Mouse (Mus musculus) kidney, adult 11 months (tissue): ENCODE results near the gene Zbtb8b.
A peak's percentile ranks its signal among the peaks of the same experiment; 100 is the strongest.
"Not testable (repeated sequence)": the region's sequence is repeated elsewhere in the genome, so short reads cannot be mapped to it uniquely, and the experiment has no call there.

ENCODE experiments used
- DNase-seq: peaks from one replicate; pipeline ENCODE4 v3.0.0; 2022

Gene Zbtb8b

DNA sequence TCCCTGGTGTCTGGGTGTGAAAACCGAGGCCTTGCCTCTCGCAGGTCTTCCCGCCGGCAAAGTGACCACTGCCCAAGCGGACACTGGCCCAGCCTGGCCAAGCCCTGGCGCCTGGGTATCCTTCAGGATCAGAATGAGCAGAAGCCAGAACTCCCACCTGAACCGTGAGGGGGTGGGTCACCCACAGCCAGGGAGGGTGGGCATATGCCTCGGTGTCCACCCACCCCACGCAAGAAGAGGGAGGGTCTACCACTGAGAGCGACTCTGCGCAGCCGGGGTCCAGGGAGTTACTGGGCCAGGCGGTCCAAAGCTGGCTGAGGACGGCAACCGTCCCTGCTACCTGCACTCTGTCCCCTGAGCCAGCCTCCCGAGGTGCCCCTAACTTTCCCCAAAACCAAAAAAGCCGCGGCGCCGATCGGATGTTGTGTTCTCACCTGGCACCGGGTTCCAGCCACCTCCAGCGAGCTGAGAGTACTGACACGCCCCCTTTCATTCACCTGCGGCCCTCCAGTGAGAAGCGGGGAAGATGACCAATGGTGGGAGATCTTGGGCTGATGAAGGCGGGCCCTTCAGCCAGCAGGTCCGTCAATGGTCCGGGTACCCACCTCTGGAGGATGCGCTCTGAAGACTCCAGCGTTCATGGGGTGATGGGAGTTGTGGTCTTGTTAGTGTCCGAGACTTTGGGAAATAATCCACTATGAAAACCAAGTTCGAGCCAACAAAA, at the start of gene Zbtb8b:
Gene Zbtb8b, minus strand, starts transcription at position 514 of the 724 bp plus-strand sequence.
- DNase-seq, result peak; percentile 84

DNA sequence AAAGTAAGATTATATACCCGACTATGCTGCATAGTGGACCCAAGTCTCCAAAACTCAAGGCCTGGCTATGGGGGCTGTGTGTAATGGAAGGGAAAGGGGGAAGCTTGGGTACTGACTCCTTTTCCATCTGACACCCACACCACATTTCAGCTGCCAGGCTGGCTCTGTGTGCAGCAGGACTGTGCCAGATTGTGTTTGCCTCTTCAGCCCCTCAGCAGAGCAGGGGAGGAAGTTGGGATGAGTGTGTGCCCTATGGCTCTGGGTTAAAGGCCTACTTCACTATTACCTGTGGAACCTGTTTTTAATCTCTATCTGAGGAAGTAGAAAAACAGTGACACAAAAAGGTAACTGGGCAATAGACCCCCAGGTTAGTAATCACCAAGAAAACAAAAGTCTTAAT, 40.4 kb upstream of the Zbtb8b start:
- DNase-seq, result no peak

- no peak for DNase-seq
These were observed 39.2 kb upstream of the Zbtb8b start for GRCm38 (mm10) chr4:129479863-129480262.

- no peak for DNase-seq
These were observed 35.4 kb upstream of the Zbtb8b start for GRCm38 (mm10) chr4:129476047-129476446.

GRCm38 (mm10) chr4:129464286-129464815, 23.7 kb upstream of the Zbtb8b start:
- no peak for DNase-seq

- DNase-seq, result no peak
These were observed 22.7 kb upstream of the Zbtb8b start for GRCm38 (mm10) chr4:129463097-129464059.

GRCm38 (mm10) chr4:129462118-129462517, 21.5 kb upstream of the Zbtb8b start:
- peak; percentile 33 for DNase-seq

DNA sequence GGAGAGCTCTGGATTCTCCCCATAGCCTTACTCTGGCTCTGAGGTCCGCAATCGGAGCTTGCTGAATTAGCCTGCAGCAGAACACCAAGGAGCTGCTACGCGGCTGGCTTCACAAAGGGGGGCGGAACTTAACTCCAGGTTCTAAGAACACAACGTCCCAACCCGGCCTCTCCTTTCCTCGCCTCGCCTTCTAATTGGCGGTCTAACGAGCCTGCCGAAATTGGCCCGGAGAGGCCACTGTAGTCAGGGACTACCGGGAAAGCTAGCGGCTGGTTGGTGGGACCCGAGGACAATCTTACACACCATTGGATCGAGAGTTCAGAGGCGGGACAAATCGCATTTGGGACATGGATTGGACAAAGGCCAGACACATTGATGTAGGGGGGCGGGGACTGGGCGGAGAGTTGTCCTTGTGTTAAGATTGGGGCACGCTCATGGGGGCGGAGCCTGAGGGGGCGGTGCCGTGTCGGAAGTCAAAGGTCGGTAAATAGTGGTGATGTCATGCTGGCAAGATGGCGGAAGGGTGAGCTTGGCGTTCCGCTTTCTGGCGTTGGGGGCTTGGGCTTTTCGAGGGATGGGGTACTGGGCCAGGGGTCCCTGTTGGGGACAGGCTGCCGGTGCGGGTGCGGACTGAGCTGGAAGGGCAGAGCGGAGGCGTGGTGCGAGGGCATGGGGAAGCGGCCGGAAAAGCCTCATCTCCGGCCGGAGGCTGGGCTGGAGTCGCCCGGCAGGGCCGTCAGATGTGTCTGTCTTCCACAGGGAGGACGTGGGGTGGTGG, 20.7 kb upstream of the Zbtb8b start, which contains the start of gene Bsdc1:
Gene Bsdc1, plus strand, starts transcription at position 399 of the 778 bp plus-strand sequence.
- DNase-seq, result peak; percentile 100

GRCm38 (mm10) chr4:129460827-129461182, 20.2 kb upstream of the Zbtb8b start:
- no peak for DNase-seq

DNA sequence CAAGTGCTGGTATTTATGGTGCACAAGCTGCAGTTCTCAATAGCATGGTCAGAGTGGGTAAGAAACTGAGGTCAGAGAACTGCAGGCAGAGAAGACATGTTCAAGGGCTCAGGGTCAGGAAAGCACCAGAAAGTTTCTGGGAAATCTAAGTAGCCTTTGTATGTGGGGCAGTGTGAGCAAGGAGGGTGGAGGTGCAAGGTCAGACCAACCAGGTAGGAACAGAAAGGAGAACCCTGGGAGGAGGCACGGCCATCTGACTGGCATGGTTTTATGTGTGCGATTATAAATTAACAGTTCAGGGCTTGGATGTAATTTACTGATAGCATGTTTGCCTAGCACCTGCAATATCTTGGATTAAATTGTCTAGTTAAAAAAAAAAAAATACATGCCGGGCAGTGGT, 19.1 kb upstream of the Zbtb8b start:
- DNase-seq, result no peak

DNA sequence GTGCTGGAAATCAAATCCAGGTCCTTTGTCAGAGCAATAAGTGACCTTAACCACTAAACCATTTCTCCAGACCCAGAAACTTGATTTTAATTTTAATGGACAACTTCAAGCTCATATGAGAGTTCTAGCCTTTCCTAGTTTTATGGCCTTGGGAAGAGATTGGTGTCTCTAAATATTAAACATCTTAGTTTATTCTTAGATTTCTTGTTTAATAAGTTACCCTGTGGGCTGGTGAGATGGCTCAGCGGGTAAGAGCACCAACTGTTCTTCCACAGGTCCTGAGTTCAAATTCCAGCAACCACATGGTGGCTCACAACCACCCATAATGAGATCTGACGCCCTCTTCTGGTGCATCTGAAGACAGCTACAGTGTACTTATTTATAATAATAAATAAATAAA, 16.7 kb upstream of the Zbtb8b start:
- DNase-seq, result not testable (repeated sequence)

DNA sequence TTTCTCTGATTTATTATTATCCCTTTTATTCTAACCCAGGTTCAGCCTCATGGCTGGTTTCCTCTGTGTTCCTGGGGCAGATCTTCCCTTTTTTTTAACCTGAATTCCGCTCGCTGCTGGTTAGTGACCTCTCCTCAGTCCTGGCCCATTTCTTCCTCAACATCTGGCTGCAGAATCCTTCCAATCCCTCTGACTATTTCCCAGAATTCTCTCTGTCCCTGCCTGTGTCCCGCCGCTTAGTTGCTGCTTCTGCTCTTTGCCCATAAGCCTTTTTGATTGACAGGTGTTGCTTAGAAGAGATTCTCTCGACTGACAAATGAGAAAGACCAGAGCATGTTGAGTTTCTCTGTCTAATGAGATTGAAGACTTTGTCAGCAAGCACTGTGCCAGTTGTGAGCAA, 15.5 kb upstream of the Zbtb8b start:
- no peak for DNase-seq

DNA sequence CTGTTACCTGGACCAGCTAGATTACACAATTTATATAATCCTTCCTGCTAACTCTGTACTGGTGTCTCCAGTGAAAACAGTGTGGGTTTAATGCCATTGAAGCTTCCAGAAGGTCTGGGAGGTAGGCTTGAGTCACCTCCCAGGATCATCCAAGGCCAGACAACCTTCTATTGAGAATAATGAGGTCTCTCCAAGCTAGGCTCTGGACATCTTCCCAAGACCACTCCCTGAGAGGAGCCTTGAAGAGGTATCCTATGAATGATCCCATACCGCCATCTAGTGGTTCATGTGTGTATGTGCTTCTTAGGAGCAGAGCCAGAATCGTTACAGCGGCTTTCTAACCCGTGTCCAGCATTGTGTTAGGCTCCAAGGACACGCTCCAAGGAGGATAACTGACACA, 14.6 kb upstream of the Zbtb8b start:
- DNase-seq, result peak; percentile 68

GRCm38 (mm10) chr4:129451471-129452169, 11.0 kb upstream of the Zbtb8b start:
- DNase-seq, result no peak

DNA sequence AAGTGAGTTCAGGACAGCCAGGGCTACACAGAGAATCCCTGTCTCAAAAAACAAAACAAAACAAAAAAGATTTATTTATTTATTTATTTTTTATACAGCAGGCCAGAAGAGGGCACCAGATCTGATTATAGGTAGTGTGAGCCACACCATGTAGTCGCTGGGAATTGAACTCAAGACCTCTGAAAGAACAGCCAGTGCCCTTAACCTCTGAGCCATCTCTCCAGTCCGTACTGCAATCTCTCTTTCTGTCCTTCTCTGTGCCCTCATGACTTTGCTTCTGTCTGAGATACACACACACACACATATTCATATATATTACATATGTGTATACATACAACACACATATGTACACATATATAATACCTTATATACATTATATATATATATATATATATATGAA, 10.2 kb upstream of the Zbtb8b start:
- no peak for DNase-seq

DNA sequence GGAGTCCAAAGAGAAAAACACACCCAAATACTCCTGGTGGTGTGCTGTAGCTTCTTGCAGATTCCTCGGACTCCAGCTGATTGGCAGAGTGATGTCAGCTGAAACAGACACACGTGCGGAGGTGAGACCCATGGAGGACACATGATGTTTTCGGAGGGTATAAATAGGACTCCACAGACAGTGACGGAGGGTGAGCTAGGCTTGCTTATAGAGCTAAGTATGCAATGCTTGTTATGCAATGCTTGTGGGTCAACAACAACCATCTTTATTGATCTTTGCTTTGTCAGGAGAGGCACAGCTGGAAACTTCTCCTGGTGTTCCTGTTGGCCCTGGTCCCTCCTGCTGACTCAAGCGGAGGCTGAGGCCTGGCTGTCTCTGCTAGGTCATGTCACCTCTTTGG, 8.1 kb upstream of the Zbtb8b start:
- DNase-seq, result no peak

DNA sequence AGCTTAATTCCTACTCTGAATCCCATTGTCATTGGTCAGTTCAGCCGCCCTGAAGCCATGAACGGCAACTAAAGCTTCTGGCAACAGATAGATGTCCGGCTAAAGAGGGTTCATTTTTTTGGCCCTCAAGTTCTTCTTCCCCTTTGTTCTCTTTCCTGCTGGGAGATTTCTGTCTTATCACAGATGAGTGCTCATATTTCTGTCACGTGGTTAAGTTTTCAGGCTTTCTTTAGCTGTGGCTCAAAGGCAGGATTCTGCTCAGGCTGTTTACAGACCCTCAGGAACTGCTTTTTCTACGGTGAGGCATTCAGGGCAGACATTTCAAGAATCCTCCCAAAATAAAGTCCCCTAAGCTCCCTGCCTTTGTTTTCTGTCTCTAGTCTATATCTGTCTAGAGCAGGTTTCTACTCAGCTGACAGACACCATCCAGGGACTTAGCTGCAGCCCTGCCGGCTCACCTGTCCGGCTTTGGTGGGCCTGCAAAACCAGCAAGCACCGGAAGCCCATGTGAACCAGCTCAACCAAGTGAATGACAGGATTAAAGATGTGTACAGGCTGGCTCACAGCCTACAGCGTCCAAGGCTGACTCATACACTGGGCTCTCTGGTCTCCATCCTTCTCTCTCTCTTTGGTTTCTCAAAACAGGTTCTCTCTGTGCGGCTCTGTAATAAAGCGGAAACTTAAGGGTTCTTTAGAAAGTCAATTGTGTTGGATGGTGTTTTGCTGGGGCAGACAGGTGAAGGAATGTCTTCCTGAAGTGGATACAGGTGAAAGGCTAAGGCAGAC, 7.3 kb upstream of the Zbtb8b start:
- no peak for DNase-seq

- DNase-seq, result no peak
These were observed 6.7 kb upstream of the Zbtb8b start for GRCm38 (mm10) chr4:129447360-129447759.

DNA sequence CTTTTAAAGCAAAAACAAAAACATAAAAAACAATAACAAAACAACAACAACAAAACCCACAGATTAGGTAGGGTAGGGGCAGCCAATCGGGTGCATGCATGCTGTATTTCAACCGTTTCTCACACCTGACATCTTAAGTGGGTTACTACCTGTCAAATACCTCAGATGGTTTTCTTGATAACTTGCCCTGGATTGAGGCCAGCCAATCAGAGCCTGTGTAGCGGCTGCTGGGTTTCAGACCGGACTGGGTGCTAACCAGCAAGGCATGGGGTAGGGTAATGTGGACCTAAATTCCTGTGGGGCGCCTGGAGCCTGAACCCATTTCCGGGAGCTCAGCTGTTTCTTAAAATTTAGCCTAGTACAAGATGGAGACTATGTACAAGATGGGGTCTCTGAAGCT, 492 bp upstream of the Zbtb8b start:
- peak; percentile 40 for DNase-seq

- no peak for DNase-seq
These were observed 22.3 kb downstream of the Zbtb8b start for GRCm38 (mm10) chr4:129418321-129418720.

GRCm38 (mm10) chr4:129416478-129416877, 24.2 kb downstream of the Zbtb8b start:
- DNase-seq, result no peak
